Mouse (Mus musculus): ENCODE results near the gene Rab26.
A peak's percentile ranks its signal among the peaks of the same experiment; 100 is the strongest.

The Rab26 gene

GRCm38 (mm10) chr17:24548435-24548834 lies 14.4 kb upstream of the Rab26 start:
- peak; percentile 76 for DNase-seq (ENCODE audit: low read depth, low spot score)

GRCm38 (mm10) chr17:24546234-24546633 lies 12.2 kb upstream of the Rab26 start:
- DNase-seq (ENCODE audit: low read depth, low spot score), result no peak

GRCm38 (mm10) chr17:24545247-24545646 lies 11.2 kb upstream of the Rab26 start:
- DNase-seq (ENCODE audit: low read depth, low spot score), result no peak

DNA sequence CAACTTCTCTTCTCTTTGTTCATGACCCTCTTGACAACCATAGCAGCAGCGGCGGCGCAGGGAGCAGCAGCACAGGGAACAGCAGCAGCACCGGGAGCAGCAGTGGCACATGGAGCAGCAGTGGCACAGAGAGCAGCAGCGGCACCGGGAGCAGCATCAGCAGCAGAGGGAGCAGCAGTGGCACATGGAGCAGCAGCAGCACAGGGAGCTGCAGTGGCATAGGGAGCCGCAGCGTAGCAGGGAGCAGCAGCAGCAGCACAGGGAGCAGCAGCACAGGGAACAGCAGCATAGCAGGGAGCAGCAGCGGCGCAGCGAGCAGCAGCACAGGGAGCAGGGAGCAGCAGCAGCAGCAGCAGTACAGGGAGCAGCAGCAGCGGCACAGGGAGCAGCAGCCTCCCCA lies 10.6 kb upstream of the Rab26 start:
- no peak for DNase-seq (ENCODE audit: low read depth, low spot score)

- DNase-seq (ENCODE audit: low read depth, low spot score), result peak; percentile 85
Measured at GRCm38 (mm10) chr17:24540375-24540774, 6.4 kb upstream of the Rab26 start.

- DNase-seq (ENCODE audit: low read depth, low spot score), result peak; percentile 63
Measured at GRCm38 (mm10) chr17:24538950-24539349, 4.9 kb upstream of the Rab26 start.

DNA sequence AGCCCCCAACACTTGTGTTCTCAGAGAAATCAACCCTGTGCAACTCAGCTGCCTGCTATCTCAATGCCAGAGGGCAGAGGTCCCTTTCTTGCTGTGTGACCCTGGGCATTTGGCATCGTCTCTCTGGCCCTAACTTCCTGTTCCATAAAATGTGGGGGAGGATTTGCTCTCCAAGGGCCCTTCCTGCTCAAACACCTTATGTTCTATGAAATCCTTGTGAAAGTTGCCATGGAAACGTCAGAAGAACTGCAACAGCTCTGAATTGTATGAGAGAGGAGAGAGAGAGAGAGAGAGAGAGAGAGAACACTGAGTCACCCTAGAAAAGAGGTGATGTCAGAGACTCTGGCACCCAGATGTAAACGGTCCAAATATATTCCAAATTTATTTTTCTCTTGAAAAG lies 3.5 kb upstream of the Rab26 start:
- DNase-seq (ENCODE audit: low read depth, low spot score), result no peak

DNA sequence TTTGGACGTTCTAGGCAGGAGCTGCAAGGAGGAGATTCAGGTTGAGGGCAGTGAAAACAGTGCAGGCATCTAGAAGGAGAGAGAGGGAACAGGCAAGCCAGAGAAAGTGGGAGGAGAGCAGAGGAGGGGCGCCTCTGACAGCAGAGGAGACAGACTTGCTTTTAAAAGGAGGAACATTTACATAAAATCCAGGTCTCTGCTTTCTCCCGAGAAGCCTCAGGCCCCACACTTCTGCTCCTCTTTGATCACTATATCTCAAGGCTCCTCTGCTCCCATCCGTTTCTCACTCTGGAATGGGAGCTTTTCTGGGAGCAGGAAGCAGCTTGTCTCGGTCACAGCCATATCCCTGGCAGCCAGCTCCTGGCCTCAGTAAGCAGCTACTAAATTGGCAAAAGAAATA lies 1.3 kb upstream of the Rab26 start:
- DNase-seq (ENCODE audit: low read depth, low spot score), result no peak

DNA sequence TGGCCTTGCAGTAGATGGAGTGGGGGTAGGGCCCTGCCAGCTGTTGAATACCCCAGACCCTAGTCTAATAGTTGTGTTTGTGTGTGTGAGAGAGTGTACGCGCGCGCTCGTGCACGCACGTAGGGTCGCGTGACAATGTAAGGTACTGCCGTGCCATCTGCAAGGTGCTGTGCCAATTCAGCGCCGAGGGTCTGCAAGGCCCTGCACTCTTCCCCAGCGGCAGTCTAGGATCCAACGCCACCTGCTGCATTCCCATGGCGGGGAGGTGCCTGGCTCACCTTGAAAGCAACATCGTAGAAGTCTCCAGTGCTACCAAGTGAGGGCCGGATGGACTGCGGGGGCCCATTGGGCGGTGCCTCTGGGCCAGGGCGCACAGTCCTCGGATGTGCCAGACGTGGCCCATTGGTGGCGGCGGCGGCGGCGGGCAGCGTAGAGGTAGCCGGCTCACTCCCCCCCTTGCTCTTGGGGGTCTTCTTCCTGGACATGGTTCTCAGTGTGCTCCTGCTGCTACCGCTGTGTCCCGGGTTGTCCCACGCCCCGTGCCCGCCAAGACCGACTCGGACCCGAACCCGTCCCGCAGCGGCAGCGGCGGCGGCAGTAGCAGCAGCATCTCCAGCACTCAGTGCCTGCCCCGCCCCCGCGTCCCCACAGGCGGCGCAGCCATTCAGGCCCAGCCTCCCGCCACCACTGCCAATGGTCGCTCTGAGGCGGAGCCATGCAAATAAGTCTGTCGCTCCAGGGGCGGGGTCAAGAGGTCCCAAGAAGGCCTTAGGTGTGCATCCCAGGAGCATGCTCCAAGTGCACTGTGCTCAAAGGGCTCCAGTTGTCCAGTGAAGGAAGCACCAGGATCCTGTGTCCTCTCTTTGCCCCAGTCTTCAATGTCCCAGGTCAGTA lies 664 bp downstream of the Rab26 start:
- DNase-seq (ENCODE audit: low read depth, low spot score), result peak; percentile 87

GRCm38 (mm10) chr17:24532045-24532444 lies 2.0 kb downstream of the Rab26 start:
- DNase-seq (ENCODE audit: low read depth, low spot score), result peak; percentile 39

DNA sequence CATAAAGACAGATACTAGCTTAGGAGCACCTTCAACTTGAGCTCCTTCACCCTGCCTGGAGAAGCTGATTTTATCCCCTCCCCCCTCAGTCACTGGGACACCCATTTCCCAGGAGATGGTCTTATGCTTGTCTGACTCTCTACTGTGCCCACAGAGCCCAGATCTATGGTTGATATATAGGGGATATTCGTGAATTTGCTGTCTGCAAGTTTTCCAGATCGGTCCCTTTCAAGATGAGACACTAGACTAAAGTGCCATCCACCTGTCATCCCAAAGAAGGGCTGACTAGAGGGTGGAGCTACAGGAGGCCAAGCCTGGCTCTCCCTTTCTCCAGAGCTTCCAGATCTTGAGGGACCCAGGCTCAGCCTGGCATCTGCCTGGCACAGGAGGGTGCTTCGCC lies 2.9 kb downstream of the Rab26 start:
- no peak for DNase-seq (ENCODE audit: low read depth, low spot score)

DNA sequence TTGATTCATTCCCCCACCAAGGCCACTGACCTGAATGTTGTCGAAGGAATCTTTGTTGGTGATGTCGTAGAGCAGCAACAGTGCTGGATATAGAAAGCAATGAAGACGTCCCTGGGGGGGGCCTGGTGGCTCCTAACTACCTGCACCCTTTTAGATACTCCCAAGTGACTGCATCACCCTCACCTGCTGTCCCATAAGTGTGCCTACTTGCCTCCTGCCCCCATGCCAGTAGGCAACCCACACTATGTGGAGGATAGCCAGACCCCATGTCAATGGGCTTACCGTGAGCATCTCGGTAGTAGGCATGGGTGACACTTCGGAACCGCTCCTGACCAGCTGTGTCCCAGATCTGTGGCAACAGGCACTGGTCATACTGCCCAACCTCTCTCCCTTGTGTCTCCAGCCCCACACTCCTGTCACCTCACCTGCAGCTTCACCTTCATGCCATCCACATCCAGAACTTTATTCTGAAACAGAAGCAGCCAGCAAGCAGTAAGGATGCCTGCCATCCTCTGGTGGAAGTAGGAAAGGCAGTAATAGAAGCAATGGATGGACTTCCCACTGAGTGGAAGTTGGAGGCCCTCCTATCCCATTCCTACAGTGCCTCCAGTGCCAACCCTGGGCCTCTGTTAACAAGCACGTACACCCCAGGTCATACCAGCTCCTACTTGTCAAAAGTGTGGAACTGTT lies 3.5 kb downstream of the Rab26 start:
- no peak for DNase-seq (ENCODE audit: low read depth, low spot score)

DNA sequence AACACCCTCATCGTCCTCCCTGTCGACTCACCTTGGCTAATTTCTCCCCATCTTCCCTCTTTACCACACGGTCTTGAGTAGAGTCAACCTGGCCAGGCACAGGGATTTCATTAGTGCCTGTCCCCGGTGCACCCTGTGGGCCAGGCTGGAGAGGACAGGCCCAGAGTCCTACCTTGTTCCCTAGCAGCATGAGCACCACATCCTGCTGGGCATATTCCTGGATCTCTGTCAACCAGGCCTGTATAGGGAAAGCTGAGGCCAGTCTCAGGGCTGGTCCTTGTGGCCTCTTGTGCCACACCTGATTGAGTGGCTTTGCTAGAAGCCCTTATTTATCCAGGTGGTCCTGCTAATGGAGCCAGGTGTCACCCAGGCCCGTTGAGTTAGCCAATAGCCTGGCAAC lies 4.1 kb downstream of the Rab26 start:
- DNase-seq (ENCODE audit: low read depth, low spot score), result no peak

GRCm38 (mm10) chr17:24529007-24529451 lies 5.0 kb downstream of the Rab26 start:
- DNase-seq (ENCODE audit: low read depth, low spot score), result peak; percentile 74

DNA sequence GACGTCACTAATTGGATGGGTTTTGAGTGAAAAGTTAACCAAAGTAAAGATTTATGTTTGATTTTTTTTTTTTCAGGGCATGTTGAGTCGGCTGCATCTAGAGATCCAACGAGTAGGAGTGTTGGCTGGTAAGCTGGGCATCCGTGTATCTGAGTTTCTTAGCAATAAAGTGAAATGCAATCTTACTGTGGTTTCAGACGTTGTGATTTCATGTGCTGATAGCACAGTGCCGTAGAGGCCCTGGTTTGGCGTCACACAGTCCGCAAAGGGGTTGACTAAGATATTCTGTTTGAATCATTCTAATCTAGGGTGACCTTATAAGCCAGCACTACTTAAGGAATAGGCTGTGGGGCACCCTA lies 5.5 kb downstream of the Rab26 start:
- DNase-seq (ENCODE audit: low read depth, low spot score), result peak; percentile 75

GRCm38 (mm10) chr17:24527723-24528559 lies 6.1 kb downstream of the Rab26 start, which contains the start of gene Traf7:
Gene Traf7, minus strand, starts transcription at chr17:24527938.
- peak; percentile 97 for DNase-seq (ENCODE audit: low read depth, low spot score)

DNA sequence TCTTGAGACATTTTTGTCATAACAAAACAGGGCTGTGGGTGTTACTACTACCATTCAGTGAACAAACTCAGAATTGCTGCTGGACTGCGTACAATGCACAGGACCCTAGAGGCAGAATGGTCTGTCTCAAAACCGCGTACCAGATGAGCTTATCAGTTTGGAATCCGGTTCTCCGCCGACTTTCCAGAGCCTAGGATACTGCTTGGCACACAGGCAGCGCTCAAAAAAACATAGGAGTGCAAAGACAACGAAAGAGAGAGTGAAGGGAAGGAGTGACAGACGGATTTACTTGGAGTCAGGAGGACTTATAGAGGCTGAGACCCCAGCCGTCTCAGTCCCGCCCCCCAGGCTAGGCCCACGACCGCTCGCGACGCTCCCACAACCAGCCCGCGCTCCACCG lies 6.7 kb downstream of the Rab26 start:
- peak; percentile 21 for DNase-seq (ENCODE audit: low read depth, low spot score)

DNA sequence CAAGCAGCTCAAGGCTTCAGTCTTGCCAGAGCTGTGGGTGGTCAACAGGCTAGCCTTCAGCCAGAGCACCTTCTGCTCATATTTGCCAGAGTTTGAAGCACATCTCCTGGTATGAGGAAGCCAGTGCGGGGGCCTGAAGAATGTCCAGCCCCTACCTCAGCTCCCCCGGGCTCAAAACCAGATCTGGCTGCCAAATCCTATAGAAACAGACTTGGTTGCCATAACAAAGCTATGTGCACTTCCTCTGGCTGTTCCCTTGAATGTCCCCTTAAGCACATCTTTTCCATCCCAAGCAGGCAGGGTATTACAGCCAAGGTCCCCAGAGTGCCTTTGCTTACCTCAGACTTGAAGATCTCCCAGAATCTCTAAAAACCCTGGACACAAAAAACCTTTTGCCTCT lies 9.3 kb downstream of the Rab26 start:
- DNase-seq (ENCODE audit: low read depth, low spot score), result no peak

GRCm38 (mm10) chr17:24520450-24520849 lies 13.6 kb downstream of the Rab26 start:
- DNase-seq (ENCODE audit: low read depth, low spot score), result no peak

DNA sequence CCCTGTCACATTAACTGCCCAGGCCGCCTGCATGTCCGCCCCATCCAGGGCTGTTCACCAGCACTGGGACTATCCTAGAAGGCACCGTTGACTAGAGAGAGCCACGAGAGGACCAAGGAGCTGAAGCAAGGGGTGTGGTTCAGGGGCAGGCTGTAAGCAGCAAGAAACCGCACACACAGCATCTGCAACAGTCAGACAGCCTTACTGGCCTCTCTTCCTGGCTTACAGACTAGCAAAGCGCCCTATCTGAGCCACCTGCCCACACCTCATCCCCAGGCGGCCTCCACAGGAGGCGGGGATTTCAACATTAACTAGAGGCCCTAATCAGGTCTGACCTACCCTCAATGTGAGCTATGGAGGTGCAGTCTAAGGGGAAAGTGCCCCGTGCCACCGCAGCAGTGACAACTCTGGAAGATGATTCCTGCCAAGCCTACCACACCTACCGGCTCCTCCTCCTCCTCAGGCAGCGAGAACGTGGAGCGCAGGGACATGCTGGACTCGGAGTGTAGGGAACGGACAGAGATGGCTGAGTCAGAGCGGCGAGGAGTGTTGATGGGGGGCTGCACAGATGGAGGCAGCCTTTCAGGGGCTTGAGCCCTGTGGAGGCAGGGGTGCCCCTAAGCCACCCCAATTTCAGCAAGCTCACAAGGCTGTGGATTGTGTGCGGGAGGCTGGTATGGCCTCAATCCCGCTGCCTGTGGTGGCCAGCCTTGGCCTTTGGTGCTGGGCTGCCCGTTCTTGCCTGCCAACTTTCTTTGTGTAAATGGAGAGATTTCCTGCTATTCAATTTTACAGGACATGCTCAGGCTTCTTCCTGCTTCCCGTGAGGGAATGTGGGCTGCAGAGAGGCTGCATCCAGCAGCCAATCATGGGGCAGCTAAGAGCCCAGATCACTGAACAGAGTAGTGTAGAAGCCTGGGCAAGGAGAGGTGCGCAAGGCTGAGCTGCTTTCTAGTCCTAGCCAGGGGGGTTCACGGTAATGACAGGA lies 19.4 kb downstream of the Rab26 start:
- DNase-seq (ENCODE audit: low read depth, low spot score), result no peak

DNA sequence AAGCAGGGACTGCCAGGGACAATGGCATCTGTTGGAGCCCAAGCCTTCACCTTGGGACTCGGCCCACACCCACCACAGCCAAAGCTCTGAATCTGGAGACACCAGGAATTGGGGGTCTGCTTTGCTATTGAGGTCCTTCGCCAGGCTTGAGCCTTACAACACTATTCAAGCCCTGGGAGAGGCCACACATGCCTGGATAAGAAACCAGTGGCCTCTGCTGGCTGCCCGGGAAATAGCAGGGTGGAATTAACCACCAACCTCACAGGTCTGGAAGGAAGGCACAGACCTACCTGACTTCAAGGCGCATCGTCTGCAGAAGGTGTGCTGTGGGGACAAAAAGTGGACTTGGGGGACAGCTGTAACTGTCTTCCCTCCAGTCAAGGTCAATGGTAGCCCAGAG lies 20.4 kb downstream of the Rab26 start:
- DNase-seq (ENCODE audit: low read depth, low spot score), result peak; percentile 32

Data from CD4-positive, CD25-positive, alpha-beta regulatory T cell, adult 2 months (primary cell).